Mouse (Mus musculus): ENCODE measurements around the gene Atf3. TPM values are rescaled to one million over a fixed set of nuclear protein-coding genes. Genes with fewer than 3 reads are reported as not detected.

The Atf3 gene
- polyA plus RNA-seq (2012; rRNA removed) = 1.8 and 3.9 TPM in 2 replicates

GRCm38 (mm10) chr1:191217939-191218338, at the start of gene Atf3:
Gene Atf3, minus strand, starts transcription at chr1:191218039.

DNA sequence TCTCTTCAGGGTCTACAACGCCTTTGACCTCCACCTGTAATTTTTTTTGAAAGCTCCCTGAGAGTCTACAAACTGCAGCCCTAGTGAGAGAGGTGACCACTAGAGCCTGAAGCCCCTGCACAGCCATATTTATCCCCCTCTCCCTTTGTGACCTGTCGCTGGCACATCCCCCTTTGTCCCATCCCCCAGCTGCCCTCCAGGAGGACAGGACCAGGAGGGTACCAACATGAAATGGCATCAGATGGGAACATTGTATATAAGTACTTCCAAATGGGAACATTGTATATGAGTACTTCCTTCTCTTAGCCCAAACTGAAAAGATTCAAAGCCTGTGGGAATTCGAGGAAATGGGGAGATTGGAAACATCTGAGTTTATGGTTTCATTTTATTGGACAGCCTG, 53.1 kb downstream of the Atf3 start, which contains the start of gene Fam71a:
TSS of gene Fam71a (minus strand) at position 101 of the 400 bp plus-strand sequence.

Other genes starting within 250 kb of the Atf3 start
- gene Vash2, start 238.7 kb downstream of the Atf3 start, polyA plus RNA-seq (2012; rRNA removed) = 30.2 and 37.2 TPM in 2 replicates
- gene Flvcr1, start 191.9 kb downstream of the Atf3 start, polyA plus RNA-seq (2012; rRNA removed) = 14.6 and 21.7 TPM in 2 replicates
- gene Spata45, start 181.4 kb downstream of the Atf3 start, polyA plus RNA-seq (2012; rRNA removed) = not detected in 2 replicates
- 24.7 and 25.1 TPM in 2 replicates for gene Tatdn3, start 155.1 kb downstream of the Atf3 start, polyA plus RNA-seq (2012; rRNA removed)
- gene Nsl1, start 155.0 kb downstream of the Atf3 start, polyA plus RNA-seq (2012; rRNA removed) = 29.0 and 38.6 TPM in 2 replicates
- 5.3 and 8.0 TPM in 2 replicates for gene Batf3, start 120.2 kb downstream of the Atf3 start, polyA plus RNA-seq (2012; rRNA removed)
- not detected in 2 replicates for gene Fam71a, start 53.2 kb downstream of the Atf3 start, polyA plus RNA-seq (2012; rRNA removed)
- 72.0 and 76.3 TPM in 2 replicates for gene Nenf, start 100.2 kb upstream of the Atf3 start, polyA plus RNA-seq (2012; rRNA removed)
- 15.3 and 20.6 TPM in 2 replicates for gene Tmem206, start 107.9 kb upstream of the Atf3 start, polyA plus RNA-seq (2012; rRNA removed)
- gene Ppp2r5a, start 185.2 kb upstream of the Atf3 start, polyA plus RNA-seq (2012; rRNA removed) = 25.8 and 30.2 TPM in 2 replicates